Mouse (Mus musculus): ENCODE results near the gene Ints4. TPM values are rescaled to one million over a fixed set of nuclear protein-coding genes. Genes with fewer than 3 reads are reported as not detected.
A peak's percentile ranks its signal among the peaks of the same experiment; 100 is the strongest.

Ints4 gene
- polyA plus RNA-seq, 1 experiment: 69.7 TPM

GRCm38 (mm10) chr7:97454795-97455194, 26.0 kb upstream of the Ints4 start:
- 83% methylated on average over 10 of the region's 10 CpGs for WGBS

GRCm38 (mm10) chr7:97455577-97455976, 25.2 kb upstream of the Ints4 start:
- Histone ChIP-seq H3K4me3 (replicated peaks; ENCODE audit: extremely low read depth, low read depth, low read length) (no peak overlapping the region), H3K4me1 (ENCODE audit: control insufficient read depth, insufficient read depth, low read length) (peaks cover 4% of the 10 kb centered on the region; the same call in 1 of the 2 replicates)
- WGBS: 42% methylated on average over 3 of the region's 3 CpGs
- no peak for DNase-seq
- TF ChIP-seq CTCF (IDR thresholded peaks at IDR 0.05; ENCODE audit: insufficient read depth, low read length): no peak
- no peak for TF ChIP-seq POLR2A (IDR thresholded peaks at IDR 0.05; ENCODE audit: borderline replicate concordance, extremely low read depth, low read depth, low read length)

More at GRCm38 (mm10) chr7:97454795-97455194, 26.0 kb upstream of the Ints4 start:
- Histone ChIP-seq H3K4me1 (ENCODE audit: control insufficient read depth, insufficient read depth, low read length) (peaks cover 4% of the 10 kb centered on the region; the same call in 1 of the 2 replicates), H3K4me3 (replicated peaks; ENCODE audit: extremely low read depth, low read depth, low read length) (no peak overlapping the region)
- no peak for DNase-seq
- TF ChIP-seq POLR2A (IDR thresholded peaks at IDR 0.05; ENCODE audit: borderline replicate concordance, extremely low read depth, low read depth, low read length): no peak
- no peak for TF ChIP-seq CTCF (IDR thresholded peaks at IDR 0.05; ENCODE audit: insufficient read depth, low read length)

GRCm38 (mm10) chr7:97473001-97473400, 7.8 kb upstream of the Ints4 start:
- H3K4me3 ChIP-seq (replicated peaks; ENCODE audit: extremely low read depth, low read depth, low read length): no peak overlapping the region
- no peak for DNase-seq
- TF ChIP-seq CTCF (IDR thresholded peaks at IDR 0.05; ENCODE audit: insufficient read depth, low read length) (no peak), POLR2A (IDR thresholded peaks at IDR 0.05; ENCODE audit: borderline replicate concordance, extremely low read depth, low read depth, low read length) (no peak)
- WGBS: 46% methylated on average over 5 of the region's 5 CpGs
- H3K4me1 ChIP-seq (ENCODE audit: control insufficient read depth, insufficient read depth, low read length): no peaks in the 10 kb centered on the region

- Histone ChIP-seq H3K4me3 (replicated peaks; ENCODE audit: extremely low read depth, low read depth, low read length) (no peak overlapping the region), H3K4me1 (ENCODE audit: control insufficient read depth, insufficient read depth, low read length) (peaks cover 5% of the 10 kb centered on the region)
- WGBS: 24% methylated on average over 3 of the region's 3 CpGs
- no peak for TF ChIP-seq CTCF (IDR thresholded peaks at IDR 0.05; ENCODE audit: insufficient read depth, low read length)
- no peak for TF ChIP-seq POLR2A (IDR thresholded peaks at IDR 0.05; ENCODE audit: borderline replicate concordance, extremely low read depth, low read depth, low read length)
- DNase-seq: no peak
Measured at GRCm38 (mm10) chr7:97479349-97479748, 1.4 kb upstream of the Ints4 start.

GRCm38 (mm10) chr7:97480290-97480689, 466 bp upstream of the Ints4 start:
- WGBS: 20% methylated on average over 3 of the region's 3 CpGs
- Histone ChIP-seq H3K4me3 (replicated peaks; ENCODE audit: extremely low read depth, low read depth, low read length) (no peak overlapping the region), H3K4me1 (ENCODE audit: control insufficient read depth, insufficient read depth, low read length) (peaks cover 5% of the 10 kb centered on the region)
- DNase-seq: peak; percentile 12
- TF ChIP-seq POLR2A (IDR thresholded peaks at IDR 0.05; ENCODE audit: borderline replicate concordance, extremely low read depth, low read depth, low read length) (no peak), CTCF (IDR thresholded peaks at IDR 0.05; ENCODE audit: insufficient read depth, low read length) (no peak)

- H3K4me1 ChIP-seq (ENCODE audit: control insufficient read depth, insufficient read depth, low read length): peaks cover 5% of the 10 kb centered on the region
- TF ChIP-seq POLR2A (IDR thresholded peaks at IDR 0.05; ENCODE audit: borderline replicate concordance, extremely low read depth, low read depth, low read length) (no peak), CTCF (IDR thresholded peaks at IDR 0.05; ENCODE audit: insufficient read depth, low read length) (no peak)
- no peak for DNase-seq
- no peak overlapping the region for H3K4me3 ChIP-seq (replicated peaks; ENCODE audit: extremely low read depth, low read depth, low read length)
- WGBS: 49% methylated on average over 2 of the region's 2 CpGs
Measured at GRCm38 (mm10) chr7:97483378-97483777, 2.6 kb downstream of the Ints4 start.

- Histone ChIP-seq H3K4me3 (replicated peaks; ENCODE audit: extremely low read depth, low read depth, low read length) (no peak overlapping the region), H3K4me1 (ENCODE audit: control insufficient read depth, insufficient read depth, low read length) (0 out of 2 replicates have a peak, but pooled peaks cover 2% of the 10 kb centered on the region)
- DNase-seq: no peak
- WGBS: 45% methylated on average over 3 of the region's 3 CpGs
- TF ChIP-seq POLR2A (IDR thresholded peaks at IDR 0.05; ENCODE audit: borderline replicate concordance, extremely low read depth, low read depth, low read length): no peak
- no peak for TF ChIP-seq CTCF (IDR thresholded peaks at IDR 0.05; ENCODE audit: insufficient read depth, low read length)
Measured at GRCm38 (mm10) chr7:97491157-97491556, 10.4 kb downstream of the Ints4 start.

- 79% methylated on average over 4 of the region's 4 CpGs for whole genome bisulfite sequencing
- no peak for TF ChIP-seq POLR2A (IDR thresholded peaks at IDR 0.05; ENCODE audit: borderline replicate concordance, extremely low read depth, low read depth, low read length)
- TF ChIP-seq CTCF (IDR thresholded peaks at IDR 0.05; ENCODE audit: insufficient read depth, low read length): no peak
- DNase-seq: no peak
- Histone ChIP-seq H3K4me3 (replicated peaks; ENCODE audit: extremely low read depth, low read depth, low read length) (no peak overlapping the region), H3K4me1 (ENCODE audit: control insufficient read depth, insufficient read depth, low read length) (0 out of 2 replicates have a peak, but pooled peaks cover 2% of the 10 kb centered on the region)
Measured at GRCm38 (mm10) chr7:97492420-97492819, 11.7 kb downstream of the Ints4 start.

GRCm38 (mm10) chr7:97495052-97495451, 14.3 kb downstream of the Ints4 start:
- DNase-seq: no peak
- H3K4me3 ChIP-seq (replicated peaks; ENCODE audit: extremely low read depth, low read depth, low read length): no peak overlapping the region
- no peak for TF ChIP-seq CTCF (IDR thresholded peaks at IDR 0.05; ENCODE audit: insufficient read depth, low read length)
- TF ChIP-seq POLR2A (IDR thresholded peaks at IDR 0.05; ENCODE audit: borderline replicate concordance, extremely low read depth, low read depth, low read length): no peak
- 0 out of 2 replicates have a peak, but pooled peaks cover 2% of the 10 kb centered on the region for H3K4me1 ChIP-seq (ENCODE audit: control insufficient read depth, insufficient read depth, low read length)

GRCm38 (mm10) chr7:97500555-97501209, 19.9 kb downstream of the Ints4 start:
- Histone ChIP-seq H3K4me1 (ENCODE audit: control insufficient read depth, insufficient read depth, low read length) (no peaks in the 10 kb centered on the region), H3K4me3 (replicated peaks; ENCODE audit: extremely low read depth, low read depth, low read length) (no peak overlapping the region)
- no peak for DNase-seq
- TF ChIP-seq POLR2A (IDR thresholded peaks at IDR 0.05; ENCODE audit: borderline replicate concordance, extremely low read depth, low read depth, low read length) (no peak), CTCF (IDR thresholded peaks at IDR 0.05; ENCODE audit: insufficient read depth, low read length) (no peak)
- 54% methylated on average over 5 of the region's 5 CpGs for WGBS

All from lung, adult 2 months (tissue).